Mouse (Mus musculus) stomach, postnatal 0 days (tissue): ENCODE data around the gene Palld.

Source experiments
- CTCF ChIP-seq: IDR thresholded peaks from 2 replicates; pipeline ENCODE4 v1.5.1; 2016; ENCODE audit warnings: antibody characterized with exemption, low read depth, mild to moderate bottlenecking, moderate library complexity
- EP300 ChIP-seq: optimal IDR thresholded peaks from 2 replicates; pipeline ENCODE3; 2016; ENCODE audit warnings: antibody characterized with exemption

- TF ChIP-seq CTCF (0 out of 2 replicates have a peak, but pooled peaks have one; percentile 13), EP300 (no peak)
Observed at GRCm38 (mm10) chr8:61533356-61533926, 369.0 kb downstream of the Palld start.
